Mouse (Mus musculus) forebrain, embryonic 16.5 days (tissue): ENCODE measurements around the gene 1700056E22Rik. TPM values are rescaled to one million over a fixed set of nuclear protein-coding genes. Genes with fewer than 3 reads are reported as not detected.

Experiments used
- ATAC-seq: fragments of 200-750 bp; cut with Nextera tagmentation; 2 replicates; pipeline ENCODE4 v1.8.0; 2017; ENCODE audit warnings: mild to moderate bottlenecking, moderate library complexity
- H3K27ac ChIP-seq: fragments of 300-500 bp; sonication (generic); 2 replicates; pipeline ENCODE4 v1.5.1; 2014; ENCODE audit warnings: low read length, control low read depth
- H3K27me3 ChIP-seq: fragments of 300-500 bp; sonication (generic); replicated peaks from 2 replicates; pipeline ENCODE4 v1.6.1; 2014; ENCODE audit warnings: low read length; ENCODE audit not compliant: control insufficient read depth, insufficient read depth
- H3K36me3 ChIP-seq: fragments of 300-500 bp; sonication (generic); 2 replicates; pipeline ENCODE4 v1.6.1; 2014; ENCODE audit not compliant: control insufficient read depth, insufficient read depth
- H3K4me1 ChIP-seq: fragments of 300-500 bp; sonication (generic); replicated peaks from 2 replicates; pipeline ENCODE4 v1.6.1; 2014; ENCODE audit warnings: low read length; ENCODE audit not compliant: control insufficient read depth, insufficient read depth
- H3K4me2 ChIP-seq: fragments of 300-500 bp; sonication (generic); 2 replicates; pipeline ENCODE4 v1.6.1; 2014; ENCODE audit warnings: mild to moderate bottlenecking, low read length, control low read depth
- H3K4me3 ChIP-seq: fragments of 300-500 bp; sonication (generic); replicated peaks from 2 replicates; pipeline ENCODE4 v1.5.1; 2014; ENCODE audit warnings: mild to moderate bottlenecking, low read length, control low read depth
- H3K9ac ChIP-seq: fragments of 300-500 bp; sonication (generic); replicated peaks from 2 replicates; pipeline ENCODE4 v1.6.1; 2014; ENCODE audit warnings: low read depth, low read length, control low read depth
- H3K9me3 ChIP-seq: fragments of 300-500 bp; sonication (generic); 2 replicates; pipeline ENCODE4 v1.6.1; 2016; ENCODE audit warnings: low read length; ENCODE audit not compliant: control insufficient read depth
- WGBS: fragments of 180-500 bp; shearing (Covaris S2); extraction: QIAGEN DNeasy Blood & Tissue Kit; methylation state at CpG from one replicate; pipeline ENCODE4 v1.1.7; 2014; 5-methylcytosine and 5-hydroxymethylcytosine counted together
- polyA plus RNA-seq: library from polyadenylated mRNA; unstranded; fragments of >200 nt; fragmentation: Nextera tagmentation; extraction: Ambion mirVana; gene quantifications from 2 replicates; pipeline ENCODE4 v1.2.1, GENCODE M21; 2015

The 1700056E22Rik gene
- polyA plus RNA-seq, 1 experiment from 2014 or later = 0.73 TPM

DNA sequence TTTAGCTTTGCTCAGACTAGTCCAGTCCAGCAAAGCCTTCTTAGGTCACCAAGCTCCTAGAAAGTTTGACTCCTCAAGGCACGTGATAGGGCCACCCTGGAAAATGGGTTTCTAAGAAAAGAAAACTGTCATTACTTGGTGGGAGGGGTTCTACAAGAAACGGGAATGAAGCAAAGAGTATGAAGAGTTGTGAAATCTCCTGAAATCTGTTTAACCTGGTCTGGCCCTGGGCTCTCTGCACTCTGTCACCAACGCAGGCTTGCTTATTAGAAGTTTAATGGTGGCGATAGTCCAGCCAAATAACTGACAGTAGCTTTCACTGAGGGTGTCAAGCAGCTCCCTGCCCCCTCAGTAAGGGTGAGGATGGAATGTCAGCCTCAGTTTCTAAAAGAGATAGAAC is 19.0 kb upstream of the 1700056E22Rik start:
- Histone ChIP-seq H3K4me3 (no peak overlapping the region), H3K9ac (no peak overlapping the region), H3K36me3 (no peaks in the 10 kb centered on the region), H3K4me1 (peaks cover 5% of the 10 kb centered on the region; the same call in 1 of the 2 replicates), H3K4me2 (no peak overlapping the region), H3K9me3 (no peaks in the 10 kb centered on the region), H3K27ac (no peak overlapping the region), H3K27me3 (no peaks in the 10 kb centered on the region)
- no peak for ATAC-seq
- WGBS = 81% methylated on average over 4 of the region's 4 CpGs

DNA sequence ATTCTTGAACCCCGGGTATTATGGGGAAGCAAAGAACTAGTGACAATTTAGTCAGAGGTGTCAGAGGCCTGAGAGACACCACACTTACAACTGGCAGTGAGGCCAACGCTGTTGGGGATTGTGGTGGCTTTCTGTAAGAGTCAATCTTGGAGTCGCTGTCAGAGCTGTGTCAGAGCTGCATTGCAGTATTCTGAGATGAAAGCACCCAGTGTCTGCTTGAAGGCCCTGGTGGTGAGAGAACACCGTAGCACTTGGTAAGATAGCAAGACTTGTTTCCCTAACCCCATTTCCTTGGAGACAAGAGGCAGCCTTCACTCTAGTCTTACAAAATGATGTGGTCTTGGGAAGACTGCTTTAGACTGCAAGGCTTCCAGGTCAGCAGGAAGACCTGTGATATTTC is 18.2 kb upstream of the 1700056E22Rik start:
- Histone ChIP-seq H3K27ac (no peak overlapping the region), H3K4me2 (no peak overlapping the region), H3K4me3 (no peak overlapping the region), H3K4me1 (peaks cover 5% of the 10 kb centered on the region; the same call in 1 of the 2 replicates), H3K9ac (no peak overlapping the region), H3K36me3 (no peaks in the 10 kb centered on the region), H3K9me3 (no peaks in the 10 kb centered on the region), H3K27me3 (no peaks in the 10 kb centered on the region)
- ATAC-seq = no peak
- WGBS = 76% methylated on average over 4 of the region's 4 CpGs

- Histone ChIP-seq H3K27ac (no peak overlapping the region), H3K4me3 (no peak overlapping the region), H3K4me2 (no peak overlapping the region), H3K27me3 (no peaks in the 10 kb centered on the region), H3K36me3 (no peaks in the 10 kb centered on the region), H3K9ac (no peak overlapping the region), H3K4me1 (peaks cover 5% of the 10 kb centered on the region; the same call in 1 of the 2 replicates), H3K9me3 (no peaks in the 10 kb centered on the region)
- ATAC-seq = no peak
- 31% methylated on average over 6 of the region's 6 CpGs for WGBS
These were observed 17.7 kb upstream of the 1700056E22Rik start for GRCm38 (mm10) chr1:184051824-184052223.

DNA sequence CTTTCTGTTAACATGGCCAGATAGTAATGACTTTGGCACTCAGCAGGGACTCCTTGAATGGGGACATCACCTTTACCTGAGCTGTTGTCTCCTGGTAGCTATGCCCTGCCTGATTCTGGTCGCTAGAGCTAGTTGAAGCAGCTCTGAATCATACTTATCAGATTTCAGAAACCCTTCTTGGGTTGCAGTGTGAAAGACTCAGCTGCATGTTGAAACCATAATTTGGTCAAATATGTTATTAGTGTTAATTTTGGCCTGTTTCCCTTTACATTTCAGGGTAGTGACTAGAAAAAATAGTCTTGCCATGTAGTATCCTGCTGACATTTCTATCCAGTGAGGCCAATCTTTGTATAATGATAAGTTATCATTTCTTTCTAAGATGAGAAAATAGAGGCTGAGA is 17.2 kb upstream of the 1700056E22Rik start:
- no peaks in the 10 kb centered on the region for H3K36me3 ChIP-seq
- 82% methylated on average over 1 of the region's 1 CpGs for WGBS
- no peak overlapping the region for H3K27ac ChIP-seq
- H3K9ac ChIP-seq = no peak overlapping the region
- no peak for ATAC-seq
- no peak overlapping the region for H3K4me2 ChIP-seq
- H3K27me3 ChIP-seq = no peaks in the 10 kb centered on the region
- no peak overlapping the region for H3K4me3 ChIP-seq
- peaks cover 5% of the 10 kb centered on the region; the same call in 1 of the 2 replicates for H3K4me1 ChIP-seq
- no peaks in the 10 kb centered on the region for H3K9me3 ChIP-seq

DNA sequence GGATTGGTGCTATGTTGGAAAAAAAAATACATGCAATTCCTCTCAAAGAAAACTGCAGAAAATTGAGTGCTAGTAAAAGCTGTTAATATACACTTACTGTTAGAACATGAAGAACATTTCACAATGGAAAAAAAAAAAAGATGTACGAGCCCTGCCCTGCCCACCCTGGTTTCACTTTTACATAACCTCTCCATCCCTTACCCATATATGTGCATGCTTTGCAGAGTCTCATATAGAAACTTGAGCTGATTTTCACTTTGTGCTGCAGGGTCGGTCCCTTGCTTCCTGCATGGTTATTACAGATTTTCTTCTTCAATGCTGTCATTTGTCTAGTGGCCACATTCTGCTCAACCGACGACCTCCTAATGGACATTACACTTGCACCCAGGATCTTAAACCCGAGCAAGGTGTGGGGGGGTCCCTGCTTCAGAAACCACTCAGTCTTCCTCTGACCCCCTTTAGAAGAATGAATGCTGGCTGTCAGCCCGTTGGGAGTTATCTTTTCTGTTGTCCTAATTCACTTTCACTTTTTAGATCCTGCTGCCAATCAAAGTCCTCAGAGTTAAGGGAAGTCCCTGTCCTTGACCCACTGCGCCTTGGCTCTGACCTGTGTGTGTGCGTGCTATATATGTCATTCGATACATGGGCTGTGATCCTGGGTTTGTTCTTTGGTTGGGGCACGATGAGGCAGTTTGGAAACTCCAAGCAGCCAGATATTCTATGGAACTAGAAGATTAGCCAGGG is 14.7 kb upstream of the 1700056E22Rik start:
- Histone ChIP-seq H3K4me3 (no peak overlapping the region), H3K4me2 (no peak overlapping the region), H3K4me1 (peaks cover 5% of the 10 kb centered on the region; the same call in 1 of the 2 replicates), H3K27ac (no peak overlapping the region), H3K27me3 (no peaks in the 10 kb centered on the region), H3K36me3 (no peaks in the 10 kb centered on the region), H3K9me3 (no peaks in the 10 kb centered on the region), H3K9ac (no peak overlapping the region)
- ATAC-seq = no peak
- WGBS = 86% methylated on average over 10 of the region's 10 CpGs

DNA sequence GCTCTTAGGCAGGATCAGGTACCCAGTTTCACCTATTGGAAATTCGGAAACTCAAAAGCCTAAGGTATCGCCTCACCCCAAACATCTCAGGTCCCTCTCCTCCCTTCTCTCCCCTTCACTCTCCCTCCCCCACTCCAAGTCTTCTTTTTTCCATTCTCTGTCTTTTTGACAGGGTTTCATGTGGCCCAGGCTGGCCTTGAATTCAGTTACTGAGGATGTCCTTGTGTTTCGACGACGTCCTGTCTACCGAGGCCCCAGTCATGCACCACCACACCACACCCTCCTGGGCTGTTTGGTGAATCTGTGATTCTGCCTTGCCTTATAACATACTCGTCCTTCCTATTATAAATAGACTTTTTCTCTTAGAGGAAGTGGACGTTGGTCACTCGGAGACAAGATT is 13.7 kb upstream of the 1700056E22Rik start:
- H3K9me3 ChIP-seq = no peaks in the 10 kb centered on the region
- no peak for ATAC-seq

GRCm38 (mm10) chr1:184046070-184046677 is 12.1 kb upstream of the 1700056E22Rik start:
- Histone ChIP-seq H3K27ac (no peak overlapping the region), H3K4me3 (no peak overlapping the region), H3K4me2 (no peak overlapping the region), H3K4me1 (peaks cover 5% of the 10 kb centered on the region; the same call in 1 of the 2 replicates), H3K9me3 (no peaks in the 10 kb centered on the region), H3K9ac (no peak overlapping the region), H3K36me3 (no peaks in the 10 kb centered on the region), H3K27me3 (no peaks in the 10 kb centered on the region)
- WGBS = 66% methylated on average over 6 of the region's 6 CpGs
- ATAC-seq = no peak

More for the DNA sequence above, 13.7 kb upstream of the 1700056E22Rik start:
- 92% methylated on average over 9 of the region's 9 CpGs for WGBS
- no peak overlapping the region for H3K27ac ChIP-seq
- H3K4me2 ChIP-seq = no peak overlapping the region
- H3K4me3 ChIP-seq = no peak overlapping the region
- H3K36me3 ChIP-seq = no peaks in the 10 kb centered on the region
- H3K27me3 ChIP-seq = no peaks in the 10 kb centered on the region
- peaks cover 5% of the 10 kb centered on the region; the same call in 1 of the 2 replicates for H3K4me1 ChIP-seq
- no peak overlapping the region for H3K9ac ChIP-seq

DNA sequence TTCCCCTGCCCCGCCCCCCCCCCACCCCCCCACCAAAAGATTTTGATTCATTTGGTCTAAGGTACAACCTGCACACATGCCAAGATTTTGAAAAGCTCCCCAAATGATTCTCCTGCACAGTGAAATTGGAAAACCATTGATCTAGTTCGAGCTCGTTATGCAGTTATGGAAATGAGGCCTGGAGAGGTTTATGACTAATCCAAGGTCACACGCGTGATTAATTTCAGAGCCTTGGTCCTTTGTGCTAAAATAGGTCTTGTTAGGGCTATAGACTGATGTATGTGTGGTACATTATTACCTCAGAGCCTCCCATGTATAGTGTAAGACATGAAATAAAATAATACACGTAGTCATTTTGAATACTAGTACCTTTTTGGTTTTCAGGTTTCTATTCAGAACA is 9.3 kb upstream of the 1700056E22Rik start:
- Histone ChIP-seq H3K4me1 (peaks cover 8% of the 10 kb centered on the region; the same call in 1 of the 2 replicates), H3K27me3 (no peaks in the 10 kb centered on the region), H3K36me3 (no peaks in the 10 kb centered on the region), H3K9me3 (no peaks in the 10 kb centered on the region), H3K9ac (no peak overlapping the region), H3K4me2 (no peak overlapping the region), H3K27ac (no peak overlapping the region), H3K4me3 (no peak overlapping the region)
- ATAC-seq = no peak
- 70% methylated on average over 5 of the region's 6 CpGs for WGBS

DNA sequence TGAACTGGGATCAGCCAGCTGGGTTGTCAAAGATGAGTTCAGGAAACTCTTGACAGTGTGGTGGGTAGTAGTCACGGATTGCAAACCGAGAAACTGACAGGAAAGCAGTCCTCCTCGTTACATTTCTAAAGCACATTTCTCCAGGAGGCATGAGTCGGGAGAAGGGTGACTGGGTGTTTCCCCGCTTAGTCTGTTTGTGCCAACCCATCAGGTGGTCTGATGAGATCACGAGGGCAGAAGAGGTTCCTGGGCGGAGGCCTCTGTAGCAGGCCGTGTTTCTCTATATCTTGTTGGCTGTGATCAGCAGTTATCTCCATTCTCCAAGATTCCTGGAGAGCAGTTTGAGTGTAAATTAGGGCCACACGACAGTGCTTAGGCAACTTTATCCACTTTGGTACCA is 8.6 kb upstream of the 1700056E22Rik start:
- Histone ChIP-seq H3K9me3 (no peaks in the 10 kb centered on the region), H3K4me2 (no peak overlapping the region), H3K9ac (no peak overlapping the region), H3K27me3 (no peaks in the 10 kb centered on the region), H3K36me3 (no peaks in the 10 kb centered on the region), H3K27ac (no peak overlapping the region), H3K4me3 (no peak overlapping the region), H3K4me1 (peaks cover 8% of the 10 kb centered on the region; the same call in 1 of the 2 replicates)
- WGBS = 67% methylated on average over 9 of the region's 9 CpGs
- no peak for ATAC-seq
